Mouse (Mus musculus): ENCODE measurements around the gene Ano1.

- TF ChIP-seq CTCF (IDR thresholded peaks at IDR 0.05; ENCODE audit: extremely low read depth, insufficient read depth, insufficient read length, insufficient replicate concordance) (no peak), POLR2A (IDR thresholded peaks at IDR 0.05; ENCODE audit: low read depth, low read length) (no peak)
Observed at GRCm38 (mm10) chr7:144562016-144562415, 189.8 kb downstream of the Ano1 start.

Measured in spleen, adult 2 months (tissue).